Mouse (Mus musculus) megakaryocyte, embryonic 14.5 days (primary cell): ENCODE data around the gene Zfp451. TPM values are rescaled to one million over a fixed set of nuclear protein-coding genes. Genes with fewer than 3 reads are reported as not detected.
"Not testable (repeated sequence)": the region's sequence is repeated elsewhere in the genome, so short reads cannot be mapped to it uniquely, and the experiment has no call there.

Source experiments
- H3K27me3 ChIP-seq: replicated peaks from 2 replicates; pipeline ENCODE3; 2012; ENCODE audit warnings: inconsistent platforms
- H3K36me3 ChIP-seq: replicated peaks from 2 replicates; pipeline ENCODE3; 2012; ENCODE audit warnings: low read length, inconsistent platforms, mixed read lengths
- H3K4me1 ChIP-seq: 2 replicates; pipeline ENCODE4 v1.6.1; 2012; ENCODE audit warnings: inconsistent platforms
- H3K4me3 ChIP-seq: replicated peaks from 2 replicates; pipeline ENCODE3; 2012; ENCODE audit warnings: moderate library complexity, mild to moderate bottlenecking, inconsistent platforms
- H3K9me3 ChIP-seq: 2 replicates; pipeline ENCODE4 v1.6.1; 2012; ENCODE audit warnings: inconsistent platforms
- FLI1 ChIP-seq: IDR thresholded peaks from 2 replicates; pipeline ENCODE4 v1.6.1; 2012; ENCODE audit warnings: low read length, inconsistent platforms, mixed read lengths
- GATA1 ChIP-seq: IDR thresholded peaks from 3 replicates; pipeline ENCODE4 v1.6.1; 2012; ENCODE audit warnings: mixed read lengths, low read length, inconsistent platforms, borderline replicate concordance
- polyA plus RNA-seq: library from polyadenylated mRNA; stranded (reverse); fragments of >175 nt; gene quantifications from 2 replicates; pipeline ENCODE4 v1.2.3, GENCODE M21; 2012; ENCODE audit warnings: low replicate concordance; ENCODE audit not compliant: insufficient read depth

The Zfp451 gene
- polyA plus RNA-seq, 1 experiment = 1.8 TPM

GRCm38 (mm10) chr1:33745901-33746300, 68.5 kb downstream of the Zfp451 start:
- no peak overlapping the region for H3K4me3 ChIP-seq
- no peak for TF ChIP-seq FLI1
- TF ChIP-seq GATA1 = no peak
- no peaks in the 10 kb centered on the region for H3K9me3 ChIP-seq
- H3K27me3 ChIP-seq = no peaks in the 10 kb centered on the region
- 0 out of 2 replicates have a peak, but pooled peaks cover 3% of the 10 kb centered on the region for H3K4me1 ChIP-seq
- peaks cover 52% of the 10 kb centered on the region for H3K36me3 ChIP-seq

GRCm38 (mm10) chr1:33744815-33745214, 69.6 kb downstream of the Zfp451 start:
- not testable (repeated sequence) for H3K27me3 ChIP-seq, H3K4me1 ChIP-seq, H3K4me3 ChIP-seq, H3K9me3 ChIP-seq
- H3K36me3 ChIP-seq = peaks cover 56% of the 10 kb centered on the region

GRCm38 (mm10) chr1:33742903-33743302, 71.5 kb downstream of the Zfp451 start:
- Histone ChIP-seq H3K27me3 (no peaks in the 10 kb centered on the region), H3K9me3 (no peaks in the 10 kb centered on the region), H3K4me3 (peak overlapping the region; percentile 17), H3K4me1 (peaks cover 14% of the 10 kb centered on the region; the same call in 1 of the 2 replicates), H3K36me3 (peaks cover 53% of the 10 kb centered on the region)
- TF ChIP-seq GATA1 (no peak), FLI1 (no peak)

GRCm38 (mm10) chr1:33739302-33739701, 75.1 kb downstream of the Zfp451 start:
- H3K4me3 ChIP-seq = peak overlapping the region; percentile 35

GRCm38 (mm10) chr1:33738681-33739278, 75.6 kb downstream of the Zfp451 start:
- TF ChIP-seq GATA1 (no peak), FLI1 (no peak)
- H3K27me3 ChIP-seq = no peaks in the 10 kb centered on the region
- H3K36me3 ChIP-seq = peaks cover 40% of the 10 kb centered on the region
- no peak overlapping the region for H3K4me3 ChIP-seq
- peaks cover 14% of the 10 kb centered on the region; the same call in 1 of the 2 replicates for H3K4me1 ChIP-seq
- no peaks in the 10 kb centered on the region for H3K9me3 ChIP-seq

More at GRCm38 (mm10) chr1:33739302-33739701, 75.1 kb downstream of the Zfp451 start:
- no peaks in the 10 kb centered on the region for H3K9me3 ChIP-seq
- H3K4me1 ChIP-seq = peaks cover 14% of the 10 kb centered on the region; the same call in 1 of the 2 replicates
- no peaks in the 10 kb centered on the region for H3K27me3 ChIP-seq
- peaks cover 43% of the 10 kb centered on the region for H3K36me3 ChIP-seq
- TF ChIP-seq FLI1 (no peak), GATA1 (no peak)

- Histone ChIP-seq H3K27me3 (no peaks in the 10 kb centered on the region), H3K4me1 (peaks cover 14% of the 10 kb centered on the region; the same call in 1 of the 2 replicates), H3K4me3 (no peak overlapping the region), H3K9me3 (no peaks in the 10 kb centered on the region), H3K36me3 (peaks cover 40% of the 10 kb centered on the region)
- TF ChIP-seq FLI1 = no peak
Observed at GRCm38 (mm10) chr1:33738281-33738680, 76.1 kb downstream of the Zfp451 start.

- Histone ChIP-seq H3K9me3 (no peaks in the 10 kb centered on the region), H3K4me1 (peaks cover 8% of the 10 kb centered on the region; the same call in 1 of the 2 replicates), H3K36me3 (peaks cover 32% of the 10 kb centered on the region), H3K27me3 (no peaks in the 10 kb centered on the region), H3K4me3 (no peak overlapping the region)
- no peak for TF ChIP-seq GATA1
- TF ChIP-seq FLI1 = no peak
Observed at GRCm38 (mm10) chr1:33734001-33734685, 80.3 kb downstream of the Zfp451 start.

GRCm38 (mm10) chr1:33733044-33733443, 81.4 kb downstream of the Zfp451 start:
- H3K4me1 ChIP-seq = no peaks in the 10 kb centered on the region; the same call in 1 of the 2 replicates
- no peak overlapping the region for H3K4me3 ChIP-seq
- no peaks in the 10 kb centered on the region for H3K9me3 ChIP-seq
- no peaks in the 10 kb centered on the region for H3K27me3 ChIP-seq
- H3K36me3 ChIP-seq = peaks cover 27% of the 10 kb centered on the region
- TF ChIP-seq GATA1 (no peak), FLI1 (no peak)

- peaks cover 2% of the 10 kb centered on the region for H3K27me3 ChIP-seq
- peaks cover 19% of the 10 kb centered on the region for H3K4me1 ChIP-seq
- H3K9me3 ChIP-seq = no peaks in the 10 kb centered on the region
- peaks cover 41% of the 10 kb centered on the region for H3K36me3 ChIP-seq
- TF ChIP-seq GATA1 = no peak
- no peak for TF ChIP-seq FLI1
- no peak overlapping the region for H3K4me3 ChIP-seq
Observed at GRCm38 (mm10) chr1:33725086-33725485, 89.3 kb downstream of the Zfp451 start.

GRCm38 (mm10) chr1:33724516-33724915, 89.9 kb downstream of the Zfp451 start:
- H3K27me3 ChIP-seq = peaks cover 6% of the 10 kb centered on the region
- peaks cover 24% of the 10 kb centered on the region for H3K4me1 ChIP-seq
- H3K36me3 ChIP-seq = peaks cover 41% of the 10 kb centered on the region
- no peaks in the 10 kb centered on the region for H3K9me3 ChIP-seq
- H3K4me3 ChIP-seq = no peak overlapping the region
- TF ChIP-seq FLI1 = no peak
- no peak for TF ChIP-seq GATA1
